Mouse (Mus musculus) thymus, adult 2 months (tissue): Measurements from ENCODE around the gene Rpusd3.

Source experiments
- CTCF ChIP-seq: fragments of 200-500 bp; IDR thresholded peaks from 2 replicates; pipeline ENCODE4 v1.5.1; 2012; ENCODE audit warnings: mild to moderate bottlenecking, control low read depth, low read length, moderate library complexity, borderline replicate concordance; ENCODE audit not compliant: control insufficient read depth, poor library complexity, insufficient read depth; ENCODE audit errors: extremely low read depth
- POLR2A ChIP-seq: fragments of 200-500 bp; IDR thresholded peaks from 2 replicates; pipeline ENCODE4 v1.6.1; 2012; ENCODE audit warnings: mild to moderate bottlenecking, low read length, control low read depth, moderate library complexity; ENCODE audit not compliant: control insufficient read depth, poor library complexity, insufficient read depth; ENCODE audit errors: extremely low read depth

GRCm38 (mm10) chr6:113402094-113402493, 17.0 kb downstream of the Rpusd3 start:
- TF ChIP-seq CTCF (no peak), POLR2A (no peak)
